Mouse (Mus musculus) liver, postnatal 0 days (tissue): ENCODE data around the gene Cog7.

ENCODE experiments used
- CTCF ChIP-seq: sonication (generic); IDR thresholded peaks from 2 replicates; pipeline ENCODE4 v1.5.1; 2016; ENCODE audit warnings: antibody characterized with exemption, low read depth
- EP300 ChIP-seq: IDR thresholded peaks from 2 replicates; pipeline ENCODE4 v1.6.1; 2016; ENCODE audit warnings: antibody characterized with exemption, low read depth, mild to moderate bottlenecking

GRCm38 (mm10) chr7:121939244-121939643, 42.3 kb downstream of the Cog7 start:
- no peak for TF ChIP-seq CTCF
- no peak for TF ChIP-seq EP300
